Mouse (Mus musculus) hindbrain, postnatal 0 days (tissue): ENCODE data around the gene Zmym1. TPM values are rescaled to one million over a fixed set of nuclear protein-coding genes. Genes with fewer than 3 reads are reported as not detected.
"Not testable (repeated sequence)": the region's sequence is repeated elsewhere in the genome, so short reads cannot be mapped to it uniquely, and the experiment has no call there.

Source experiments
- ATAC-seq: fragments of 200-750 bp; cut with Nextera tagmentation; 2 replicates; pipeline ENCODE4 v1.8.0; 2017; ENCODE audit warnings: mild to moderate bottlenecking, moderate TSS enrichment, moderate library complexity
- DNase-seq: peaks from one replicate; pipeline ENCODE4 v3.0.0-alpha.2; 2015; ENCODE audit warnings: low spot score
- H3K27ac ChIP-seq: fragments of 300-500 bp; sonication (generic); 2 replicates; pipeline ENCODE4 v1.5.1; 2014; ENCODE audit warnings: mild to moderate bottlenecking
- H3K27me3 ChIP-seq: fragments of 300-500 bp; sonication (generic); 2 replicates; pipeline ENCODE4 v1.6.1; 2014; ENCODE audit warnings: low read length, mixed read lengths; ENCODE audit not compliant: insufficient read depth
- H3K36me3 ChIP-seq: fragments of 300-500 bp; sonication (generic); 2 replicates; pipeline ENCODE4 v1.6.1; 2014; ENCODE audit warnings: low read length, mixed read lengths; ENCODE audit not compliant: insufficient read depth
- H3K4me1 ChIP-seq: fragments of 300-500 bp; sonication (generic); 2 replicates; pipeline ENCODE4 v1.6.1; 2014; ENCODE audit warnings: antibody characterized with exemption, low read length, mixed read lengths; ENCODE audit not compliant: insufficient read depth
- H3K4me2 ChIP-seq: fragments of 300-500 bp; sonication (generic); 2 replicates; pipeline ENCODE4 v1.6.1; 2014; ENCODE audit warnings: low read depth, mild to moderate bottlenecking, low read length, moderate library complexity, mixed read lengths
- H3K4me3 ChIP-seq: fragments of 300-500 bp; sonication (generic); 2 replicates; pipeline ENCODE4 v1.5.1; 2014; ENCODE audit warnings: low read length
- H3K9ac ChIP-seq: fragments of 300-500 bp; sonication (generic); replicated peaks from 2 replicates; pipeline ENCODE4 v1.6.1; 2014; ENCODE audit warnings: mild to moderate bottlenecking, low read length, moderate library complexity, mixed read lengths
- H3K9me3 ChIP-seq: fragments of 300-500 bp; sonication (generic); 2 replicates; pipeline ENCODE4 v1.6.1; 2016; ENCODE audit warnings: low read length, mixed read lengths
- CTCF ChIP-seq: IDR thresholded peaks from 2 replicates; pipeline ENCODE4 v1.5.1; 2016; ENCODE audit warnings: antibody characterized with exemption, control low read depth, low read depth
- WGBS: fragments of 180-500 bp; shearing (Covaris S2); extraction: QIAGEN DNeasy Blood & Tissue Kit; methylation state at CpG from one replicate; pipeline ENCODE4 v1.1.7; 2014; 5-methylcytosine and 5-hydroxymethylcytosine counted together
- polyA plus RNA-seq: library from polyadenylated mRNA; unstranded; fragments of >200 nt; fragmentation: Nextera tagmentation; extraction: Ambion mirVana; gene quantifications from 2 replicates; pipeline ENCODE4 v1.2.1, GENCODE M21; 2015
- total RNA-seq: library from RNA; depleted of rRNA; stranded (reverse); fragments of >200 nt; gene quantifications from 2 replicates; pipeline ENCODE4 v1.2.3, GENCODE M21; 2014

The Zmym1 gene
- total and polyA plus RNA-seq, 2 experiments from 2014 or later = 6.8 to 14.4 TPM

GRCm38 (mm10) chr4:127020411-127021150, 40.4 kb downstream of the Zmym1 start:
- Histone ChIP-seq H3K4me3 (peak overlapping the region; percentile 99), H3K9me3 (no peaks in the 10 kb centered on the region), H3K27me3 (no peaks in the 10 kb centered on the region), H3K4me1 (peaks cover 10% of the 10 kb centered on the region), H3K4me2 (peak overlapping the region; percentile 59), H3K27ac (no peak overlapping the region), H3K9ac (no peak overlapping the region), H3K36me3 (peaks cover 6% of the 10 kb centered on the region; the same call in 1 of the 2 replicates)
- no peak for DNase-seq
- 13% methylated on average over 13 of the region's 13 CpGs for WGBS
- no peak for ATAC-seq
- no peak for TF ChIP-seq CTCF

- TF ChIP-seq CTCF = no peak
- no peak for DNase-seq
- Histone ChIP-seq H3K9ac (no peak overlapping the region), H3K36me3 (no peaks in the 10 kb centered on the region), H3K4me1 (no peaks in the 10 kb centered on the region; the same call in 1 of the 2 replicates), H3K4me3 (no peak overlapping the region), H3K4me2 (no peak overlapping the region), H3K9me3 (no peaks in the 10 kb centered on the region), H3K27me3 (no peaks in the 10 kb centered on the region), H3K27ac (no peak overlapping the region)
- ATAC-seq = no peak
- WGBS = 78% methylated on average over 4 of the region's 4 CpGs
Observed at GRCm38 (mm10) chr4:127016366-127016765, 44.6 kb downstream of the Zmym1 start.

- not testable (repeated sequence) for H3K9me3 ChIP-seq, H3K27me3 ChIP-seq, H3K4me1 ChIP-seq, H3K9ac ChIP-seq, H3K36me3 ChIP-seq
- DNase-seq = peak; percentile 93
- ATAC-seq = peak; percentile 98
- 10% methylated on average over 14 of the region's 26 CpGs for whole genome bisulfite sequencing
- H3K4me2 ChIP-seq = peak overlapping the region; percentile 42
- peak overlapping the region; percentile 29 for H3K4me3 ChIP-seq
- H3K27ac ChIP-seq = peak overlapping the region; percentile 62; the same call in 1 of the 2 replicates
- TF ChIP-seq CTCF = peak; percentile 96
Observed at GRCm38 (mm10) chr4:127015294-127015993, 45.5 kb downstream of the Zmym1 start.

GRCm38 (mm10) chr4:127005113-127005936, 55.6 kb downstream of the Zmym1 start:
- peak overlapping the region; percentile 60 for H3K4me2 ChIP-seq
- peak overlapping the region; percentile 30 for H3K4me3 ChIP-seq
- H3K36me3 ChIP-seq = no peaks in the 10 kb centered on the region
- DNase-seq (peak; percentile 85), ATAC-seq (peak; percentile 92)
- no peak for TF ChIP-seq CTCF
- WGBS = 11% methylated on average over 25 of the region's 25 CpGs
- H3K4me1 ChIP-seq = peaks cover 8% of the 10 kb centered on the region
- peak overlapping the region; percentile 50 for H3K9ac ChIP-seq
- no peaks in the 10 kb centered on the region for H3K9me3 ChIP-seq
- no peaks in the 10 kb centered on the region for H3K27me3 ChIP-seq
- H3K27ac ChIP-seq = peak overlapping the region; percentile 77

GRCm38 (mm10) chr4:127004384-127004783, 56.6 kb downstream of the Zmym1 start:
- WGBS = 83% methylated on average over 3 of the region's 3 CpGs
- H3K27ac ChIP-seq = peak overlapping the region; percentile 77; the same call in 1 of the 2 replicates
- no peaks in the 10 kb centered on the region for H3K36me3 ChIP-seq
- DNase-seq (no peak), ATAC-seq (no peak)
- H3K4me3 ChIP-seq = no peak overlapping the region
- no peaks in the 10 kb centered on the region for H3K9me3 ChIP-seq
- H3K4me2 ChIP-seq = no peak overlapping the region
- TF ChIP-seq CTCF = no peak
- no peaks in the 10 kb centered on the region for H3K27me3 ChIP-seq
- peak overlapping the region; percentile 50; the same call in 1 of the 2 replicates for H3K9ac ChIP-seq
- peaks cover 8% of the 10 kb centered on the region for H3K4me1 ChIP-seq

GRCm38 (mm10) chr4:127000601-127001105, 60.3 kb downstream of the Zmym1 start:
- WGBS = 27% methylated on average over 8 of the region's 8 CpGs
- Histone ChIP-seq H3K9ac (no peak overlapping the region), H3K27me3 (no peaks in the 10 kb centered on the region), H3K27ac (peak overlapping the region; percentile 26; the same call in 1 of the 2 replicates), H3K4me1 (peaks cover 8% of the 10 kb centered on the region), H3K4me2 (no peak overlapping the region), H3K4me3 (no peak overlapping the region), H3K9me3 (no peaks in the 10 kb centered on the region), H3K36me3 (no peaks in the 10 kb centered on the region)
- no peak for DNase-seq
- 0 out of 2 replicates have a peak, but pooled peaks have one; percentile 18 for ATAC-seq
- no peak for TF ChIP-seq CTCF

- not testable (repeated sequence) for H3K4me2 ChIP-seq, H3K27ac ChIP-seq, H3K9me3 ChIP-seq, H3K4me3 ChIP-seq, H3K36me3 ChIP-seq, ATAC-seq, H3K9ac ChIP-seq, H3K4me1 ChIP-seq, H3K27me3 ChIP-seq, DNase-seq
- 97% methylated on average over 16 of the region's 16 CpGs for WGBS
Observed at GRCm38 (mm10) chr4:126999372-126999771, 61.6 kb downstream of the Zmym1 start.
